Mouse (Mus musculus) cerebellum, adult 2 months (tissue): ENCODE results near the gene Rab12.

ENCODE experiments used
- CTCF ChIP-seq: fragments of 200-500 bp; IDR thresholded peaks from 2 replicates; pipeline ENCODE4 v1.5.1; 2011; ENCODE audit warnings: low read depth, mild to moderate bottlenecking, control low read depth, low read length, moderate library complexity, borderline replicate concordance; ENCODE audit not compliant: insufficient read depth
- POLR2A ChIP-seq: fragments of 200-500 bp; IDR thresholded peaks from 2 replicates; pipeline ENCODE4 v1.6.1; 2011; ENCODE audit warnings: low read length, control low read depth, borderline replicate concordance; ENCODE audit not compliant: insufficient read depth

- TF ChIP-seq CTCF (no peak), POLR2A (no peak)
Measured at GRCm38 (mm10) chr17:66479813-66480490, 39.6 kb downstream of the Rab12 start.
